In genomic region chr16:50009542-50009941, GRCm38 (mm10) we compare ENCODE assay signal across 10 mouse cellular contexts.
DNase-seq lines count a peak whose midpoint lies in the region; ATAC-seq and TF ChIP-seq lines count a peak whose summit lies in the region.
"Had no signal": no experiment of that assay in that cellular context is flagged by ENCODE, and none has a peak within 500 bp of the region (broad histone marks: within the 10 kb centered on the region; RNA-seq: fewer than 3 reads in every experiment).

No protein-coding gene starts in this region.

- H3K9ac ChIP-seq in midbrain, postnatal 0 days (replicated peaks; ENCODE audit: low read length, poor library complexity, severe bottlenecking): no peak overlapping the region
- no peak overlapping the region for H3K9ac ChIP-seq in midbrain, embryonic 13.5 days (replicated peaks)
- no peak overlapping the region for H3K9ac ChIP-seq in hindbrain, embryonic 12.5 days
- H3K9ac ChIP-seq in intestine, postnatal 0 days (ENCODE audit: low read depth, low read length): no peak overlapping the region
- H3K9ac ChIP-seq: heart, embryonic 13.5 days had no signal

- H3K9me3 ChIP-seq in midbrain, postnatal 0 days (ENCODE audit: low read length): no peaks in the 10 kb centered on the region
- H3K9me3 ChIP-seq in midbrain, embryonic 13.5 days: no peaks in the 10 kb centered on the region
- H3K9me3 ChIP-seq in hindbrain, embryonic 12.5 days (replicated peaks): no peaks in the 10 kb centered on the region
- H3K9me3 ChIP-seq in intestine, postnatal 0 days (ENCODE audit: control insufficient read depth): no peaks in the 10 kb centered on the region
- H3K9me3 ChIP-seq: heart, embryonic 13.5 days had no signal

- intact Hi-C loops in left cerebral cortex, postnatal 4 days (cut with DNase I): no loop called here

- no peak for TF ChIP-seq CTCF in midbrain, postnatal 0 days (IDR thresholded peaks at IDR 0.05)
- TF ChIP-seq CTCF in intestine, postnatal 0 days (IDR thresholded peaks at IDR 0.05; ENCODE audit: low read depth): no peak

- DNase-seq in midbrain, postnatal 0 days (ENCODE audit: low spot score): peak; percentile 59
- DNase-seq in cerebellum, adult 11 months: peak; percentile 78
- peak; percentile 81 for DNase-seq in left cerebral cortex, postnatal 4 days
- no peak for DNase-seq in c-Kit-positive CD71-positive TER-119-positive erythroid progenitor cells, embryonic 14.5 days (ENCODE audit: low spot score)

- no peaks in the 10 kb centered on the region for H3K4me1 ChIP-seq in midbrain, postnatal 0 days (ENCODE audit: insufficient read depth, low read length)
- H3K4me1 ChIP-seq in midbrain, embryonic 13.5 days (replicated peaks): no peaks in the 10 kb centered on the region
- H3K4me1 ChIP-seq in hindbrain, embryonic 12.5 days: no peaks in the 10 kb centered on the region
- H3K4me1 ChIP-seq in intestine, postnatal 0 days (replicated peaks; ENCODE audit: control insufficient read depth, insufficient read depth, low read length): no peaks in the 10 kb centered on the region

- H3K4me3 ChIP-seq in midbrain, postnatal 0 days (ENCODE audit: low read depth, low read length): no peak overlapping the region
- no peak overlapping the region for H3K4me3 ChIP-seq in midbrain, embryonic 13.5 days (replicated peaks)
- no peak overlapping the region for H3K4me3 ChIP-seq in hindbrain, embryonic 12.5 days
- no peak overlapping the region for H3K4me3 ChIP-seq in intestine, postnatal 0 days (ENCODE audit: low read depth, low read length)
- H3K4me3 ChIP-seq: heart, embryonic 13.5 days had no signal

- no peak overlapping the region for H3K4me2 ChIP-seq in midbrain, postnatal 0 days (ENCODE audit: low read depth, low read length, poor library complexity, severe bottlenecking)
- H3K4me2 ChIP-seq in midbrain, embryonic 13.5 days (replicated peaks): no peak overlapping the region
- no peak overlapping the region for H3K4me2 ChIP-seq in hindbrain, embryonic 12.5 days (replicated peaks)
- no peak overlapping the region for H3K4me2 ChIP-seq in intestine, postnatal 0 days (replicated peaks; ENCODE audit: low read depth)
- H3K4me2 ChIP-seq: heart, embryonic 13.5 days had no signal

- WGBS in midbrain, postnatal 0 days: 46% methylated on average over 6 of the region's 6 CpGs
- 67% methylated on average over 6 of the region's 6 CpGs for WGBS in midbrain, embryonic 13.5 days
- WGBS in hindbrain, embryonic 12.5 days: 74% methylated on average over 6 of the region's 6 CpGs
- WGBS in intestine, postnatal 0 days: 30% methylated on average over 6 of the region's 6 CpGs

- ATAC-seq in midbrain, postnatal 0 days (ENCODE audit: low FRiP score): no peak
- no peak for ATAC-seq in midbrain, embryonic 13.5 days
- peak; percentile 71 to 78 for ATAC-seq in hematopoietic stem cell, adult 5-6 weeks (replicated peaks in 1 of 2; ENCODE audit: insufficient read depth in 1 of 2, low FRiP score in 2 of 2, low TSS enrichment in 1 of 2, low read depth in 1 of 2, poor library complexity in 2 of 2, severe bottlenecking in 2 of 2)
- ATAC-seq in hindbrain, embryonic 12.5 days (ENCODE audit: low FRiP score): no peak
- no peak for ATAC-seq in intestine, postnatal 0 days

- no peaks in the 10 kb centered on the region for H3K27me3 ChIP-seq in midbrain, postnatal 0 days (ENCODE audit: insufficient read depth, low read length)
- H3K27me3 ChIP-seq in midbrain, embryonic 13.5 days: 0 out of 2 replicates have a peak, but pooled peaks cover 3% of the 10 kb centered on the region
- H3K27me3 ChIP-seq in hindbrain, embryonic 12.5 days: no peaks in the 10 kb centered on the region
- H3K27me3 ChIP-seq in intestine, postnatal 0 days (replicated peaks; ENCODE audit: control insufficient read depth, insufficient read depth, low read length): no peaks in the 10 kb centered on the region

- no peaks in the 10 kb centered on the region for H3K36me3 ChIP-seq in midbrain, postnatal 0 days (ENCODE audit: insufficient read depth, low read length)
- no peaks in the 10 kb centered on the region for H3K36me3 ChIP-seq in midbrain, embryonic 13.5 days
- no peaks in the 10 kb centered on the region for H3K36me3 ChIP-seq in hindbrain, embryonic 12.5 days
- H3K36me3 ChIP-seq in intestine, postnatal 0 days (ENCODE audit: control insufficient read depth, insufficient read depth): no peaks in the 10 kb centered on the region
- H3K36me3 ChIP-seq: heart, embryonic 13.5 days had no signal

- H3K27ac ChIP-seq in midbrain, postnatal 0 days (ENCODE audit: low read depth, low read length): no peak overlapping the region
- H3K27ac ChIP-seq in midbrain, embryonic 13.5 days: no peak overlapping the region
- H3K27ac ChIP-seq in hindbrain, embryonic 12.5 days: no peak overlapping the region
- no peak overlapping the region for H3K27ac ChIP-seq in intestine, postnatal 0 days (ENCODE audit: low read depth, low read length)
- H3K27ac ChIP-seq: heart, embryonic 13.5 days; macrophage had no signal

Comparison
In these comparisons a context has a peak if more than half of its experiments do, and no peak if none do; other contexts are left out.
1. ATAC-seq: peak in hematopoietic stem cell, adult 5-6 weeks (2 of 2); none in midbrain, postnatal 0 days (single experiment), midbrain, embryonic 13.5 days (single experiment), hindbrain, embryonic 12.5 days (single experiment) and intestine, postnatal 0 days (single experiment).